Mouse (Mus musculus): ENCODE data around the gene Atp2b4.

GRCm38 (mm10) chr1:133781531-133781930 is 19.3 kb downstream of the Atp2b4 start:
- TF ChIP-seq CTCF (IDR thresholded peaks at IDR 0.05; ENCODE audit: extremely low read depth, insufficient read depth, insufficient read length, insufficient replicate concordance) (no peak), POLR2A (IDR thresholded peaks at IDR 0.05; ENCODE audit: low read depth, low read length) (no peak)
